Mouse (Mus musculus) kidney, adult 2 months (tissue): ENCODE measurements around the gene Mmrn1.

Source experiments
- CTCF ChIP-seq: fragments of 200-500 bp; conservative IDR thresholded peaks from 2 replicates; pipeline ENCODE4 v1.5.1; 2011; ENCODE audit warnings: low read depth, mild to moderate bottlenecking, control low read depth, low read length, moderate library complexity, mixed read lengths; ENCODE audit not compliant: insufficient read depth, insufficient read length
- POLR2A ChIP-seq: fragments of 200-500 bp; IDR thresholded peaks from one replicate; pipeline ENCODE4 v1.6.1; 2011; ENCODE audit warnings: low read depth, low read length, control low read depth

GRCm38 (mm10) chr6:60880362-60880761 is 44.4 kb upstream of the Mmrn1 start:
- TF ChIP-seq CTCF (no peak), POLR2A (no peak)
